ENCODE assay signal across 10 mouse cellular contexts in the genomic region with DNA sequence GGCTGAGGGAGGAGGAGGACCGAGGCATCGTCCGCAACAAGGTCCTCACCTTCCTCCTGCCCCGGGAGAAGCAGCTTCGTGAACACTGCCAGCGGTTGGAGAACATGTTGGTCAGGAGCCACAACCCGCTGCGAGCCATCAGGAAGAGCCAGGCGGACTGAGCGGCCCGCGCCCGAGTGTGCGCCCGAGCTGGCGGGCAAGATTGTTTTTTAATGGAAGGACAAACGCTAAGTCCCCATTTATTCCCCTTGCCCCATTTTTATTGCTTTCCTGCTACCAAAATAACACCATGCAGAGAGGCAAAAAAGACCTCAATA. TPM values are rescaled to one million over a fixed set of nuclear protein-coding genes. Genes with fewer than 3 reads are reported as not detected.
A peak's percentile ranks its signal among the peaks of the same experiment; 100 is the strongest.
DNase-seq lines count a peak whose midpoint lies in the region; ATAC-seq and TF ChIP-seq lines count a peak whose summit lies in the region.
"Had no signal": no experiment of that assay in that cellular context is flagged by ENCODE, and none has a peak within 500 bp of the region (broad histone marks: within the 10 kb centered on the region; RNA-seq: fewer than 3 reads in every experiment).

No protein-coding gene starts in this region.

- TF ChIP-seq CTCF in stomach, postnatal 0 days (IDR thresholded peaks at IDR 0.05; ENCODE audit: low read depth): no peak
- TF ChIP-seq CTCF in gastrocnemius, adult 2 months (IDR thresholded peaks at IDR 0.05): no peak

- intact Hi-C loops in gastrocnemius, adult 2 months (cut with DNase I): loop anchor here (5.0 kb wide), 2 partner anchors 33 to 118 kb away; no protein-coding TSS in a partner anchor

- H3K36me3 ChIP-seq in heart, embryonic 12.5 days: no peaks in the 10 kb centered on the region
- H3K36me3 ChIP-seq in stomach, embryonic 14.5 days (ENCODE audit: control insufficient read depth, insufficient read depth, low read length): no peaks in the 10 kb centered on the region
- H3K36me3 ChIP-seq in stomach, postnatal 0 days (ENCODE audit: control insufficient read depth, insufficient read depth, low read length): no peaks in the 10 kb centered on the region
- H3K36me3 ChIP-seq in liver, embryonic 12.5 days: no peaks in the 10 kb centered on the region

- no peak for ATAC-seq in heart, embryonic 12.5 days (ENCODE audit: insufficient number of reproducible peaks, low FRiP score)
- ATAC-seq in stomach, embryonic 14.5 days (ENCODE audit: insufficient number of reproducible peaks, insufficient read depth, low FRiP score, low read depth): no peak
- no peak for ATAC-seq in stomach, postnatal 0 days (ENCODE audit: low FRiP score, low TSS enrichment)
- no peak for ATAC-seq in liver, embryonic 12.5 days
- no peak for ATAC-seq in activated CD4-positive, CD25-positive, alpha-beta regulatory T cell, adult 4 months

- no peaks in the 10 kb centered on the region for H3K9me3 ChIP-seq in heart, embryonic 12.5 days (replicated peaks)
- no peaks in the 10 kb centered on the region for H3K9me3 ChIP-seq in stomach, embryonic 14.5 days (ENCODE audit: control insufficient read depth, low read depth, low read length)
- no peaks in the 10 kb centered on the region for H3K9me3 ChIP-seq in stomach, postnatal 0 days (ENCODE audit: control insufficient read depth, low read length)
- H3K9me3 ChIP-seq in liver, embryonic 12.5 days (replicated peaks): no peaks in the 10 kb centered on the region

- peak overlapping the region; percentile 14; the same call in 1 of the 2 replicates for H3K9ac ChIP-seq in heart, embryonic 12.5 days
- H3K9ac ChIP-seq in stomach, embryonic 14.5 days (replicated peaks; ENCODE audit: low read depth, low read length): 0 out of 2 replicates have a peak overlapping the region, but pooled peaks have one; percentile 10
- no peak overlapping the region for H3K9ac ChIP-seq in stomach, postnatal 0 days (ENCODE audit: low read length)
- no peak overlapping the region for H3K9ac ChIP-seq in liver, embryonic 12.5 days

- peak overlapping the region; percentile 56 for H3K4me2 ChIP-seq in heart, embryonic 12.5 days
- peak overlapping the region; percentile 26 for H3K4me2 ChIP-seq in stomach, embryonic 14.5 days (replicated peaks; ENCODE audit: low read depth, low read length)
- no peak overlapping the region for H3K4me2 ChIP-seq in stomach, postnatal 0 days (replicated peaks; ENCODE audit: low read depth)
- H3K4me2 ChIP-seq in liver, embryonic 12.5 days: peak overlapping the region; percentile 50

- H3K4me1 ChIP-seq in heart, embryonic 12.5 days (replicated peaks): peaks cover 32% of the 10 kb centered on the region
- peaks cover 11% of the 10 kb centered on the region; the same call in 1 of the 2 replicates for H3K4me1 ChIP-seq in stomach, embryonic 14.5 days (ENCODE audit: control insufficient read depth, insufficient read depth, low read length)
- no peaks in the 10 kb centered on the region for H3K4me1 ChIP-seq in stomach, postnatal 0 days (replicated peaks; ENCODE audit: control insufficient read depth, insufficient read depth)
- 0 out of 2 replicates have a peak, but pooled peaks cover 16% of the 10 kb centered on the region for H3K4me1 ChIP-seq in liver, embryonic 12.5 days

- no peak for DNase-seq in heart, adult 18-20 months
- DNase-seq in stomach, postnatal 0 days (ENCODE audit: low spot score): no peak
- no peak for DNase-seq in frontal cortex, postnatal 36 days (ENCODE audit: low spot score in 2 of 2)
- DNase-seq in gastrocnemius, adult 2 months: no peak
- DNase-seq: adrenal gland, postnatal 25 days; layer of hippocampus, adult 9-11 months had no signal

- H3K4me3 ChIP-seq in heart, embryonic 12.5 days: peak overlapping the region; percentile 10; the same call in 1 of the 2 replicates
- H3K4me3 ChIP-seq in stomach, embryonic 14.5 days (ENCODE audit: low read depth, low read length): 0 out of 2 replicates have a peak overlapping the region, but pooled peaks have one; percentile 5
- H3K4me3 ChIP-seq in stomach, postnatal 0 days (ENCODE audit: low read depth, low read length): no peak overlapping the region
- H3K4me3 ChIP-seq in liver, embryonic 12.5 days: peak overlapping the region; percentile 18
- no peak overlapping the region for H3K4me3 ChIP-seq in gastrocnemius, adult 2 months

- no peaks in the 10 kb centered on the region for H3K27me3 ChIP-seq in heart, embryonic 12.5 days (replicated peaks)
- H3K27me3 ChIP-seq in stomach, embryonic 14.5 days (ENCODE audit: control insufficient read depth, insufficient read depth, low read length): 0 out of 2 replicates have a peak, but pooled peaks cover 4% of the 10 kb centered on the region
- no peaks in the 10 kb centered on the region for H3K27me3 ChIP-seq in stomach, postnatal 0 days (ENCODE audit: control insufficient read depth, insufficient read depth, low read length)
- H3K27me3 ChIP-seq in liver, embryonic 12.5 days (replicated peaks): peaks cover 45% of the 10 kb centered on the region

- no peak overlapping the region for H3K27ac ChIP-seq in heart, embryonic 12.5 days (ENCODE audit: poor library complexity, severe bottlenecking)
- H3K27ac ChIP-seq in stomach, embryonic 14.5 days (ENCODE audit: low read length): no peak overlapping the region
- no peak overlapping the region for H3K27ac ChIP-seq in stomach, postnatal 0 days (replicated peaks)
- no peak overlapping the region for H3K27ac ChIP-seq in liver, embryonic 12.5 days
- no peak overlapping the region for H3K27ac ChIP-seq in gastrocnemius, adult 2 months

- no peak for TF ChIP-seq EP300 in stomach, postnatal 0 days (optimal IDR thresholded peaks at IDR 0.05)

- 41% methylated on average over 17 of the region's 17 CpGs for WGBS in heart, embryonic 12.5 days
- WGBS in stomach, embryonic 14.5 days: 41% methylated on average over 17 of the region's 17 CpGs
- 45% methylated on average over 17 of the region's 17 CpGs for WGBS in stomach, postnatal 0 days
- WGBS in liver, embryonic 12.5 days (ENCODE audit: insufficient replicate concordance): 19% methylated on average over 17 of the region's 17 CpGs

RNA-seq across cellular contexts. Expression of gene Ccdc182, which starts 0.5 kb away (rescaled TPM):
- polyA plus RNA-seq in heart, embryonic 12.5 days (2016; fragmentation: Nextera tagmentation; extraction: Ambion mirVana): 0.26 TPM in 1 of 2 replicates, not detected in the other
- total RNA-seq in heart, adult 18-20 months (2021): not detected
- polyA plus RNA-seq in stomach, embryonic 14.5 days (2014; fragmentation: Nextera tagmentation; extraction: Ambion mirVana): not detected in 2 replicates
- polyA plus RNA-seq in stomach, postnatal 0 days (2015; fragmentation: Nextera tagmentation; extraction: Ambion mirVana): not detected in 2 replicates
- polyA plus RNA-seq in liver, embryonic 12.5 days (2016; fragmentation: Nextera tagmentation; extraction: Ambion mirVana): 0.10 and 0.14 TPM in 2 replicates
- total RNA-seq in gastrocnemius, adult 2 months (2021): not detected
- not detected for polyA plus RNA-seq in activated CD4-positive, CD25-positive, alpha-beta regulatory T cell, adult 4 months (2017; shearing (Covaris generic))
- total RNA-seq: adrenal gland, postnatal 25 days had no signal

Comparison
In these comparisons a context has a peak if more than half of its experiments do, and no peak if none do; other contexts are left out.
1. H3K4me3 ChIP-seq: peak in heart, embryonic 12.5 days (single experiment), stomach, embryonic 14.5 days (single experiment) and liver, embryonic 12.5 days (single experiment); none in stomach, postnatal 0 days (single experiment) and gastrocnemius, adult 2 months (single experiment).
2. H3K9ac ChIP-seq: peak in heart, embryonic 12.5 days (single experiment) and stomach, embryonic 14.5 days (single experiment); none in stomach, postnatal 0 days (single experiment) and liver, embryonic 12.5 days (single experiment).